Mouse (Mus musculus) central nervous system, embryonic 14 days (tissue): Measurements from ENCODE around the gene Catsper1. TPM values are rescaled to one million over a fixed set of nuclear protein-coding genes. Genes with fewer than 3 reads are reported as not detected.

Experiments
- polyA plus RNA-seq: library from polyadenylated mRNA; depleted of rRNA; stranded (reverse); fragments of >200 nt; gene quantifications from 2 replicates; pipeline ENCODE4 v1.2.3, GENCODE M21; 2012; rRNA removed

Catsper1 gene
- not detected in 2 replicates for polyA plus RNA-seq

GRCm38 (mm10) chr19:5335441-5335840, at the start of gene Catsper1:
Gene Catsper1, plus strand, starts transcription at chr19:5335741.

DNA sequence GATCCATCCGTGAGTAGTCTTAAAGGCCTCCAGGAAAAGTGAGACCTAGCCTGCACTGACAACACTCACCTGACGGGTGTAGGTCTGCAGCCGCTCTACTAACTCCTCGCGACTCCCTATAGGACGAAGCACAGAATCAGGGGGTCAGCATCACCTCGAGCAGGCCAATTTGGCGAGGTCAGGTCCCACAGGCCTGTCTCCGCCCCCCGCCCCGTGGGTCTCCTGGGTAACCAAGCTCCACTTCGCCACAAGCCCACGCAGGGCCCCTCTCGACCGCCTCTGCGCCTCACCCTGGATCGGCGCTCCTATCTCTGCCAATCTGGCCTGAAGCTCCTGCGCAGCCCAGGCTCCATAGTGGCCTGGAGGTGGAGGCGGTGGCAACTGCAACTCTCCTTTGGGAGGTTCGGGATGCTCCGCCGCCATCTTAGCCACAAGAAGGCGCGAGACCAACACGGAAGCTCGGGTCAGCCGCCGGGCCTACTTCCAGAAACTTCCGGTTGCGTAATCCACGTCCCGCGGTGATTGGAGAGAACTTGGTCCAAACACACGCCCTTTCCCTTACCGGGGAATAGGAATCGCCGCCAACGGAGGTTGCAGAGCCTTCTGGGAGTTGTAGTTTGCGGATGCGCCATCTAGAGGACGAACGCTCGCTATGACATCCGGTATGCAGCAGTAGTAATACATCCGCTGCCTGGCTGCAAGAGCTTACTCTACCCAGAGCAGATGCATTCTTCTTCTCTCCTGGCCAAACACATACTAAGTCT, 40.4 kb upstream of the Catsper1 start, which contains the start of gene Sf3b2:
TSS of gene Sf3b2 (minus strand) at position 484 of the 764 bp plus-strand sequence.

GRCm38 (mm10) chr19:5297903-5298800, 37.4 kb upstream of the Catsper1 start, which contains the start of gene Gal3st3:
Gene Gal3st3, plus strand, starts transcription at chr19:5298331.

GRCm38 (mm10) chr19:5349502-5349873, 13.9 kb downstream of the Catsper1 start, which contains the start of gene Cst6:
Gene Cst6, minus strand, starts transcription at chr19:5349574.

DNA sequence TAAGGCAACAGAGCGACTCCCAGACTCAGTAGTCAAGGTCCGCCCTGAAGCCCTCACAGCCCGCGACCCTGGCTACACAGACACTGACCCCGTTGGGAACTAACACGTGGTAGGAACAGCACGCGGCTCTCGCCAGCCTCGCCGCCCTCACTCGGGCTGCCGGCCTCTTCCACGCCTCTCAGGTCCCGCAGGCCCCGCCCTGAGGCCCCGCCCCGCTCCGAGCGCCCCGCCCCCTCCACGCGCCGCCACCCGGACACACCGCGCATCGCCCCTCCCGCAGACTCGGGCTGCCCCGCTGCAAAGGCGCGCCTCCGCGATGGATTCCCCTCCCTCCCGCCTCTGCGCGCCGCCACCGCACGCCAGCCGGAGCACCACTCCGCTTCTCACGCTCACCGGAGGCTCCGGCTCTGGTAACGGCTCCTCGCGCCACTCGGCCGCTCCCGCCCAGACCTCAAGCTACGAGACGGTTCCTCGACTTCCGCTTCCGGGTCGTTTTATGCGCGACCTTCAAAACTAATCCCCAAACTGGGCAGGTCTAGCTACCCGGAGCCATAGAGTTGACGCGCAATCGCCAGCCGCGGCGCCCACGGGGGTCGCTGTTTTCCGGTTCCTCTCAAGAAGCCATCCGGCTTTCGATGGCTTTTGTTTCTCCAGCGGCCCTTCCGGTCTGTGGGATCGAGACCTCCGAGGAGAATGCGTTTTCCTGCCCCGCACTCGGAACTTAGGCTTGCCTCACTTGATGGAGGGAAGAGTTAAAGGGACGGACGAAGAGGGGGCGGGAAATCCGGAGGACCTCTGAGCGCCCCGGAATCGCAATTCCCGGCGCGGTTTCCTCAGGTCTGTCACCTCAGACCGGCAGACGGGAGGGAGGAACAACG, 30.9 kb downstream of the Catsper1 start, which contains the start of gene Eif1ad:
TSS of gene Eif1ad (plus strand) at position 567 of the 878 bp plus-strand sequence.

GRCm38 (mm10) chr19:5367053-5367359, 31.5 kb downstream of the Catsper1 start, which contains the start of gene Banf1:
Gene Banf1, minus strand, starts transcription at chr19:5367168.

GRCm38 (mm10) chr19:5388588-5389242, 53.2 kb downstream of the Catsper1 start, which contains the start of gene Sart1:
Gene Sart1, minus strand, starts transcription at chr19:5388703.

Other genes with a start within 250 kb of the Catsper1 start
- gene Yif1a, start 247.2 kb upstream of the Catsper1 start, polyA plus RNA-seq, result 65.4 and 72.8 TPM in 2 replicates
- 313 and 334 TPM in 2 replicates for gene Cnih2, start 237.2 kb upstream of the Catsper1 start, polyA plus RNA-seq
- 175 and 180 TPM in 2 replicates for gene Rab1b, start 228.7 kb upstream of the Catsper1 start, polyA plus RNA-seq
- gene Klc2, start 217.2 kb upstream of the Catsper1 start, polyA plus RNA-seq, result 109 and 115 TPM in 2 replicates
- gene Pacs1, start 62.6 kb upstream of the Catsper1 start, polyA plus RNA-seq, result 45.1 and 54.2 TPM in 2 replicates
- 197 and 209 TPM in 2 replicates for gene Sf3b2, start 40.3 kb upstream of the Catsper1 start, polyA plus RNA-seq
- 35.0 and 36.4 TPM in 2 replicates for gene Gal3st3, start 37.4 kb upstream of the Catsper1 start, polyA plus RNA-seq
- 2.2 and 2.4 TPM in 2 replicates for gene Cst6, start 13.8 kb downstream of the Catsper1 start, polyA plus RNA-seq
- gene Eif1ad, start 31.0 kb downstream of the Catsper1 start, polyA plus RNA-seq, result 42.2 and 43.6 TPM in 2 replicates
- 200 and 202 TPM in 2 replicates for gene Banf1, start 31.4 kb downstream of the Catsper1 start, polyA plus RNA-seq
- 89.8 and 93.4 TPM in 2 replicates for gene Sart1, start 53.0 kb downstream of the Catsper1 start, polyA plus RNA-seq
- 0.05 TPM in 1 of 2 replicates, not detected in the other for gene Tsga10ip, start 66.8 kb downstream of the Catsper1 start, polyA plus RNA-seq
- gene Drap1, start 89.2 kb downstream of the Catsper1 start, polyA plus RNA-seq, result 304 and 309 TPM in 2 replicates
- gene AI837181, start 89.4 kb downstream of the Catsper1 start, polyA plus RNA-seq, result 76.5 and 85.9 TPM in 2 replicates
- 0.05 TPM in 1 of 2 replicates, not detected in the other for gene Fosl1, start 111.8 kb downstream of the Catsper1 start, polyA plus RNA-seq
- gene Ccdc85b, start 122.2 kb downstream of the Catsper1 start, polyA plus RNA-seq, result 10.6 and 11.6 TPM in 2 replicates
- gene Fibp, start 124.9 kb downstream of the Catsper1 start, polyA plus RNA-seq, result 216 and 221 TPM in 2 replicates
- gene Ctsw, start 132.8 kb downstream of the Catsper1 start, polyA plus RNA-seq, result 2.6 and 2.7 TPM in 2 replicates
- 50.0 and 85.2 TPM in 2 replicates for gene Efemp2, start 138.2 kb downstream of the Catsper1 start, polyA plus RNA-seq
- 57.1 and 64.2 TPM in 2 replicates for gene Mus81, start 152.7 kb downstream of the Catsper1 start, polyA plus RNA-seq
- 1,583 and 1,664 TPM in 2 replicates for gene Cfl1, start 154.7 kb downstream of the Catsper1 start, polyA plus RNA-seq
- gene 1700020D05Rik, start 168.0 kb downstream of the Catsper1 start, polyA plus RNA-seq, result 3.8 and 4.0 TPM in 2 replicates
- gene Snx32, start 174.8 kb downstream of the Catsper1 start, polyA plus RNA-seq, result 103 and 108 TPM in 2 replicates
- 0.05 and 0.56 TPM in 2 replicates for gene Ovol1, start 224.9 kb downstream of the Catsper1 start, polyA plus RNA-seq
- gene Ap5b1, start 232.3 kb downstream of the Catsper1 start, polyA plus RNA-seq, result 2.4 and 2.5 TPM in 2 replicates